Mouse (Mus musculus) limb, embryonic 14.5 days (tissue): ENCODE measurements around the gene Kcnmb2. TPM values are rescaled to one million over a fixed set of nuclear protein-coding genes. Genes with fewer than 3 reads are reported as not detected.

Experiments used
- ATAC-seq: fragments of 200-750 bp; cut with Nextera tagmentation; 2 replicates; pipeline ENCODE4 v1.8.0; 2017; ENCODE audit warnings: low read depth, moderate number of reproducible peaks, moderate TSS enrichment; ENCODE audit not compliant: low FRiP score
- DNase-seq: peaks from one replicate; pipeline ENCODE4 v3.0.0-alpha.2; 2015; ENCODE audit warnings: low spot score
- H3K27ac ChIP-seq: fragments of 300-500 bp; sonication (generic); replicated peaks from 2 replicates; pipeline ENCODE4 v1.5.1; 2014; ENCODE audit warnings: low read depth, mild to moderate bottlenecking, low read length, moderate library complexity, mixed read lengths
- H3K27me3 ChIP-seq: fragments of 300-500 bp; sonication (generic); 2 replicates; pipeline ENCODE4 v1.6.1; 2014; ENCODE audit warnings: low read length, mixed read lengths; ENCODE audit not compliant: control insufficient read depth, insufficient read depth
- H3K36me3 ChIP-seq: fragments of 300-500 bp; sonication (generic); 2 replicates; pipeline ENCODE4 v1.6.1; 2014; ENCODE audit warnings: mild to moderate bottlenecking, low read length, moderate library complexity, mixed read lengths; ENCODE audit not compliant: control insufficient read depth, insufficient read depth
- H3K4me1 ChIP-seq: fragments of 300-500 bp; sonication (generic); 2 replicates; pipeline ENCODE4 v1.6.1; 2014; ENCODE audit warnings: antibody characterized with exemption, low read length, mixed read lengths; ENCODE audit not compliant: control insufficient read depth, insufficient read depth
- H3K4me2 ChIP-seq: fragments of 300-500 bp; sonication (generic); replicated peaks from 2 replicates; pipeline ENCODE4 v1.6.1; 2014; ENCODE audit warnings: low read depth, mild to moderate bottlenecking, low read length, moderate library complexity; ENCODE audit not compliant: severe bottlenecking
- H3K4me3 ChIP-seq: fragments of 300-500 bp; sonication (generic); replicated peaks from 2 replicates; pipeline ENCODE4 v1.5.1; 2014; ENCODE audit warnings: low read length
- H3K9ac ChIP-seq: fragments of 300-500 bp; sonication (generic); 2 replicates; pipeline ENCODE4 v1.6.1; 2014; ENCODE audit warnings: mild to moderate bottlenecking, low read depth, low read length, moderate library complexity; ENCODE audit not compliant: severe bottlenecking
- H3K9me3 ChIP-seq: fragments of 300-500 bp; sonication (generic); 2 replicates; pipeline ENCODE4 v1.6.1; 2016; ENCODE audit warnings: low read length; ENCODE audit not compliant: control insufficient read depth
- POLR2A ChIP-seq: fragments of 200-500 bp; IDR thresholded peaks from 2 replicates; pipeline ENCODE4 v1.8.0; 2012; ENCODE audit warnings: inconsistent platforms, mild to moderate bottlenecking, moderate library complexity, borderline replicate concordance; ENCODE audit not compliant: insufficient read depth, insufficient read length; ENCODE audit errors: extremely low read depth
- WGBS: fragments of 180-500 bp; shearing (Covaris S2); extraction: QIAGEN DNeasy Blood & Tissue Kit; methylation state at CpG from one replicate; pipeline ENCODE4 v1.1.7; 2014; 5-methylcytosine and 5-hydroxymethylcytosine counted together
- polyA plus RNA-seq, 2 experiments: library from polyadenylated mRNA; depleted of rRNA in 1 of 2; stranded (reverse) in 1 of 2; unstranded in 1 of 2; fragments of >200 nt; fragmentation: Nextera tagmentation in 1 of 2; extraction: Ambion mirVana in 1 of 2; gene quantifications; 2 replicates each; pipeline versions ENCODE4 v1.2.1 to v1.2.3; 2012 to 2014

The Kcnmb2 gene
- polyA plus RNA-seq, 2 experiments, result 0.13 to 0.69 TPM

DNA sequence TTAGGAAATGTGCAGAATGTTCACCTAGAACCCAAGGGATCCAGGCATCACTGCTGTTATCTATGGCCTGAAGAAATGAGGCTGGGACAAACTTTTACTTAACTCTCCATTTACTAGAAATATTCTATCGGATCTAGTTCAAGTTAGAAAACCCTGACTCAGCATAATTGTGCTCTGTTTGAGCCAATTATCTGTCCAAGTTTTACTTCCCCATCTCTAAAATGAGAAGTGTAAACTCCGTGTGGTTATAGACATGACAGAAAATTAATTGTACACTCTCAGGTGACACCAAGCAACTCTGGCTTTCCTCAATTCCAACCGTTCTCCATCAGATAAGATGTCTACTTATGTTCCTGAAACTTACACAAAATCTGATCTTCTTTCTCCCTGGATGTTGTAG is 161.0 kb downstream of the Kcnmb2 start:
- TF ChIP-seq POLR2A, result no peak
- no peak for DNase-seq
- Histone ChIP-seq H3K4me3 (no peak overlapping the region), H3K27me3 (no peaks in the 10 kb centered on the region), H3K36me3 (no peaks in the 10 kb centered on the region), H3K9ac (no peak overlapping the region), H3K9me3 (no peaks in the 10 kb centered on the region), H3K27ac (no peak overlapping the region), H3K4me1 (peaks cover 3% of the 10 kb centered on the region; the same call in 1 of the 2 replicates), H3K4me2 (no peak overlapping the region)
- no peak for ATAC-seq
- 81% methylated on average over 3 of the region's 3 CpGs for WGBS

DNA sequence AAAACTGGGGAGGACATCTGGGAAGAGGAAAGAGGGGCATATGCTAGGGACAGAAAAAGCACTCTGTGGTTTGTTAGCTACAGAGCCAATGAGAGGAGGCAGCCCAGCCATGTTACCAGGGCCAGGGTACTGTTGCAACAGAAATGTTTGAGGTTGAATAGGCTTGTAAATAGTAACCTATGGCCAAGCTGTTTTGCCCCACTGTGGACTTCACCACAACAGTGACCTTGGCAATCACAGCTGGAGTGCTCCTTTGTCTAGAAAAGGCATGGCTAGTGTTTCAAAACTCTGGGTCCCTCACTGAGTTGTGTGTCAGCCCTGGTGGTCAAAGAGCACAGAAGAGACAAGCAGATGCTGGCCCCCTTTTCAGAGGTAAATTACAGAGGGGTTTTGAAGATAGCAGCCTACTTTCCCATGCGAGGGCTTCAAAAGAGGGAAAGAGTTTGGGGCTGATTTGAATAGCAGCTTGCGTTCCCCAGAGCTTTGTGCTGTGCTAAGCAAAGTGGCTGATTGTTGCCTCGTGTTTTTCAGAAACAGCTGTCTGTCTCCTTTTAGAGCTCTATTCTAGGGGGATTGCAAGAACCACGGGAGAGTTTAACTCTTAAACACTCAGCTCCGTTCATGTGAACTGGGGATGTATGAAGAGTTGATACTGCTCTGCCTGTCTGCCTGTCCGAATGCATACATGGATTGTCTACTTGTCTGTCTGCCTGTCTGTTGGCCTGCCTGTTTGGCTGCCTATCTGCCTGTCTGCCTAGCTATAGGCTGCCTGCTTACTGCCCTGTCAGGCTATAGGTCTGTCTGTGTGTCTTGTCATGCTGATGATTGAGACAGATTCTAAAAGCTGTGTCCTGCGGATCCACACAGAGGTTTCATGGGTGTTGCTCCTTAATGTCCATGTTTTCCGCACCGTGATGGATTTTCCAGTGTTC is 165.0 kb downstream of the Kcnmb2 start:
- peak; percentile 36 for DNase-seq
- Histone ChIP-seq H3K36me3 (no peaks in the 10 kb centered on the region), H3K9ac (no peak overlapping the region), H3K27me3 (no peaks in the 10 kb centered on the region), H3K4me2 (no peak overlapping the region), H3K27ac (no peak overlapping the region), H3K4me1 (peaks cover 3% of the 10 kb centered on the region; the same call in 1 of the 2 replicates), H3K9me3 (no peaks in the 10 kb centered on the region), H3K4me3 (no peak overlapping the region)
- 42% methylated on average over 9 of the region's 9 CpGs for WGBS
- no peak for TF ChIP-seq POLR2A
- peak; percentile 34; the same call in 1 of the 2 replicates for ATAC-seq

DNA sequence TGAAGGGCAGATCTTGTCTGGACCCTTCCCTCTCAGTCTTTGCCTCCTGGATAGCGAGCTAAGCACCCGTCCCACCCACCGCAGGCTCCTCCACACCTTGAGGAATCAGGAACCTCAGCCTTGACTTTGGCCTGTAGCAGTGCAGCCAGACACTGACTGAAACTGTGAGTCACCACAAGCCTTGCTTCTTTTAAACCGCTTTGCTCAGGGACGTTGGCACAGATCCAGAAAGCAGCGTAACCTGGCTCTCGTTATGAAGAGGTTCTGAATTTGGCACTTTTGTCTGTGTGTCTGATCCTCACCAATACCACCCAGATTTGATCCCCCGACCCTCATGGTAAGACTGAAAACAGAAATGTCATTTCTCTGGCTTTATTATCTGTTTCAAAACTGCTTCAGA is 171.6 kb downstream of the Kcnmb2 start:
- no peaks in the 10 kb centered on the region for H3K9me3 ChIP-seq
- WGBS, result 42% methylated on average over 8 of the region's 8 CpGs
- no peaks in the 10 kb centered on the region for H3K27me3 ChIP-seq
- peak; percentile 26 for DNase-seq
- TF ChIP-seq POLR2A, result no peak
- no peak overlapping the region for H3K27ac ChIP-seq
- H3K9ac ChIP-seq, result no peak overlapping the region
- no peaks in the 10 kb centered on the region for H3K36me3 ChIP-seq
- no peak overlapping the region for H3K4me2 ChIP-seq
- no peak for ATAC-seq
- no peak overlapping the region for H3K4me3 ChIP-seq
- H3K4me1 ChIP-seq, result no peaks in the 10 kb centered on the region

DNA sequence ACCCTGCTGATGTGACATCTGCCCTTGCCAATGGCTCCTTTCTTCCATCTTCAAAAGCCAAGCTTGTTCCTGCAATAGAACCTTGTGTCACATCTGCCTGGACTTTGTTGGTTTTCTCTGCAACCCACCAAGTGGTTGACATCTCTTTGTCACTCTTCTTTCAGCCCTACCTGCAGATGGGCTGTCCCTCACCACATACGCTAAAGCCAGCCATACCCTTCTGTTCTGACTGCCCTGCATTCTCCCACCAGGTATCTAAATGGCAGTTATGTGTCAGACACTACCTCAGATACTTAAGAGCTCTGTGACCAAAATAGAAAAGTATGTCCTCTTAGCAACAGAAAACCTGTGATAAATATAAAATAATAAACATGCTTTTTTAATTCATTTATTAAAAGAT is 186.5 kb downstream of the Kcnmb2 start:
- H3K4me2 ChIP-seq, result no peak overlapping the region
- no peak for TF ChIP-seq POLR2A
- ATAC-seq (no peak), DNase-seq (no peak)
- 86% methylated on average over 1 of the region's 1 CpGs for WGBS
- H3K9me3 ChIP-seq, result no peaks in the 10 kb centered on the region
- no peaks in the 10 kb centered on the region for H3K4me1 ChIP-seq
- no peaks in the 10 kb centered on the region for H3K36me3 ChIP-seq
- no peaks in the 10 kb centered on the region for H3K27me3 ChIP-seq
- H3K9ac ChIP-seq, result no peak overlapping the region
- H3K4me3 ChIP-seq, result no peak overlapping the region
- no peak overlapping the region for H3K27ac ChIP-seq

DNA sequence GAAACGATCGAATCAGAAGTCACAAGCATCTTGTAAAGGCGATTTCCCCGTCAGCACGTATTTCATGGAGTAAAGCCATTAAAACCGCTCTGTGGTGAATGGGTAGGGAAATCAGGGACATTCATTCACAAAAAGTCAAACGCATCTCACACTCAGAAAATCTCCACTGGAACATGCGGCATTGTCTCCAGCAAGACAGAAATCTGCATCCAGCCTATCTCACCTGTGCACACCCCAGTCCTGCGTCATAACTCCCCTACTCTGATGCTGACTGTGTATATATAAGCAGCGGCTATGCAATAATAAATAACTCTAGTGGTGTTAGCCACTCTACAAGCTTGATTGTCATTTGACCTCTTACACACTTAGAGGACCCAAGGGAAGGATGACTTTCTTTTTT is 199.1 kb downstream of the Kcnmb2 start:
- Histone ChIP-seq H3K4me2 (no peak overlapping the region), H3K27me3 (no peaks in the 10 kb centered on the region), H3K36me3 (no peaks in the 10 kb centered on the region), H3K4me1 (no peaks in the 10 kb centered on the region), H3K27ac (no peak overlapping the region), H3K4me3 (no peak overlapping the region), H3K9me3 (no peaks in the 10 kb centered on the region), H3K9ac (no peak overlapping the region)
- no peak for TF ChIP-seq POLR2A
- ATAC-seq (no peak), DNase-seq (no peak)
- 69% methylated on average over 10 of the region's 10 CpGs for WGBS

DNA sequence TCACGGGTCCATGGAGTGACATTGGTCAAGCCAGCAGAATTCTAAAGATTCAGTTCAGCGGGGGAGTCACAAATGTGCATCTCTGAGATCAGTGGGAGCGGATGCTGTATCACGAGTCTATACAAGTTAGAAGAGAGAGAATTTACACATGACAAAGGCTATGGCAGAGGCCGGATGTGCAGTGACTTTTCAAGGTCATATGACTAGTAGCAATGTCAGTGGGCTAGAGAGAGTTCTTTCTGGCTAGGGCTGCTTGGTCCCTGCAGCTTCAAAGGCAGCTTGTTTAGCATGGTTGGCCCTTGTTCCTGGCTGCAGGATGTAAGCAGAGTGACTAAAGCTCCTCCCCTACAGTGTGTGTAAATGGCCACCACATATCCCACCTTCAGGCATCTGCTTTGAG is 217.5 kb downstream of the Kcnmb2 start:
- Histone ChIP-seq H3K27me3 (no peaks in the 10 kb centered on the region), H3K36me3 (no peaks in the 10 kb centered on the region), H3K9me3 (no peaks in the 10 kb centered on the region), H3K27ac (no peak overlapping the region), H3K9ac (no peak overlapping the region), H3K4me2 (no peak overlapping the region), H3K4me1 (no peaks in the 10 kb centered on the region), H3K4me3 (no peak overlapping the region)
- no peak for TF ChIP-seq POLR2A
- no peak for ATAC-seq
- no peak for DNase-seq
- WGBS, result 76% methylated on average over 5 of the region's 5 CpGs
